Mouse (Mus musculus) neural tube, embryonic 14.5 days (tissue): Measurements from ENCODE around the gene Zbed4. TPM values are rescaled to one million over a fixed set of nuclear protein-coding genes. Genes with fewer than 3 reads are reported as not detected.
A peak's percentile ranks its signal among the peaks of the same experiment; 100 is the strongest.
"Not testable (repeated sequence)": the region's sequence is repeated elsewhere in the genome, so short reads cannot be mapped to it uniquely, and the experiment has no call there.

Experiments used
- ATAC-seq: fragments of 200-750 bp; cut with Nextera tagmentation; 2 replicates; pipeline ENCODE4 v1.8.0; 2017; ENCODE audit warnings: low read depth, mild to moderate bottlenecking, moderate TSS enrichment, moderate library complexity
- H3K27ac ChIP-seq: fragments of 300-500 bp; sonication (generic); 2 replicates; pipeline ENCODE4 v1.5.1; 2014; ENCODE audit warnings: low read depth, mild to moderate bottlenecking, control low read depth, low read length, moderate library complexity, mixed read lengths
- H3K27me3 ChIP-seq: fragments of 300-500 bp; sonication (generic); 2 replicates; pipeline ENCODE4 v1.6.1; 2014; ENCODE audit warnings: low read length; ENCODE audit not compliant: control insufficient read depth, insufficient read depth
- H3K36me3 ChIP-seq: fragments of 300-500 bp; sonication (generic); 2 replicates; pipeline ENCODE4 v1.6.1; 2014; ENCODE audit warnings: low read length, mixed read lengths; ENCODE audit not compliant: control insufficient read depth, insufficient read depth
- H3K4me1 ChIP-seq: fragments of 300-500 bp; sonication (generic); 2 replicates; pipeline ENCODE4 v1.6.1; 2014; ENCODE audit warnings: low read length; ENCODE audit not compliant: control insufficient read depth, insufficient read depth
- H3K4me2 ChIP-seq: fragments of 300-500 bp; sonication (generic); 2 replicates; pipeline ENCODE4 v1.6.1; 2014; ENCODE audit warnings: mild to moderate bottlenecking, low read depth, low read length, control low read depth
- H3K4me3 ChIP-seq: fragments of 300-500 bp; sonication (generic); 2 replicates; pipeline ENCODE4 v1.5.1; 2014; ENCODE audit warnings: low read depth, low read length, control low read depth, mixed read lengths
- H3K9ac ChIP-seq: fragments of 300-500 bp; sonication (generic); replicated peaks from 2 replicates; pipeline ENCODE4 v1.6.1; 2014; ENCODE audit warnings: low read depth, mild to moderate bottlenecking, control low read depth, low read length, mixed read lengths
- H3K9me3 ChIP-seq: fragments of 300-500 bp; sonication (generic); 2 replicates; pipeline ENCODE4 v1.6.1; 2016; ENCODE audit warnings: low read length; ENCODE audit not compliant: control insufficient read depth
- WGBS: fragments of 180-500 bp; shearing (Covaris S2); extraction: QIAGEN DNeasy Blood & Tissue Kit; methylation state at CpG from one replicate; pipeline ENCODE4 v1.1.7; 2014; 5-methylcytosine and 5-hydroxymethylcytosine counted together
- polyA plus RNA-seq: library from polyadenylated mRNA; unstranded; fragments of >200 nt; fragmentation: Nextera tagmentation; extraction: Ambion mirVana; gene quantifications from 2 replicates; pipeline ENCODE4 v1.2.1, GENCODE M21; 2014

Gene Zbed4
- 17.8 and 24.8 TPM in 2 replicates for polyA plus RNA-seq

DNA sequence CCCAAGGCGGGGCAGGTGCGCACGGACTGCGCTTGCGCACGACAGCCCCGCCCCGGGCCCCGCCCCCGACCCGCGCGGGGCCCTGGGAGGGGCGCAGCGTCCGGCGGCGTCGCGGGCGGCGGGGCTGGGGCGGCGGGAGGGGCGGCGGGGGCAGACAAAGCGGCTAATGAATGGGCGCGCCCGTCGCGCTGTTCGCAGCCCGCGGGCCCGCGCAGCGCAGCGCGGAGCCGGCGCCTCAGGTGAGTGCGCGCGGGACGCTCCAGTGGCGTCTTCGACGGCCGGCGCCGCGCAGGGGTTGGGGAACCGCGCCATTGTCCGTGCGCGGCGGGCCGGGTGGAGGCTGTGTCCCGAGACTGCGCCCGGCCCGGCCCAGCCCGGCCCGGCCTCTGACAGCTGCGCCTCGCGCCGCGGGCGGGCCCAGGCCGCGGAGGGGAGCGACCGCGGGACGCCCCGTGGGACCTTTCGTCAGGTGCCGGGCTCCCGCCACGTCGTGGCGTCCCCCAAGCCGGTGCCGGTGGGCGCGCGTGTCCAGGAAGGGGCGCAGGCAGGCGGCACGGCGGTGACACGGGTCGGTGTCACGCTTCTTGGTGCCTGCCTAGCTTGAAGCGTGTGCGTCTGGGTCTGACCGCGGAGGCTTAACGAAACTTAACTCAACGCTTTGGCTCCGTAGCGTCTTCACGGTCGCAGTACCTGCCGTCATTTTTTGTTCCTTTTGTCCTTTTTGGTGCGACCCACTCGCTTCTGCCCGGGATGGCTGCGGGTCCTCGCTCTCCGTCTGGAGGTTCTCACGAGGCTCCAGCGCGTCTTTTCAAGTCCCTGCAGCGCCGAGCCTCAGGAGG is at the start of gene Zbed4:
Gene Zbed4 (plus strand): TSS at position 97 of the 839 bp plus-strand sequence.
- H3K9ac ChIP-seq, result peak within 1 kb of the TSS; percentile 86
- under 1% methylated on average over 89 of the region's 119 CpGs for WGBS
- H3K4me3 ChIP-seq, result peak within 1 kb of the TSS; percentile 75
- peak; percentile 84 for ATAC-seq
- peak within 1 kb of the TSS; percentile 84 for H3K4me2 ChIP-seq
- no peaks in the 10 kb centered on the region for H3K36me3 ChIP-seq
- peaks cover 16% of the 10 kb centered on the region; the same call in 1 of the 2 replicates for H3K4me1 ChIP-seq
- H3K27me3 ChIP-seq, result no peaks in the 10 kb centered on the region
- H3K27ac ChIP-seq, result peak within 1 kb of the TSS; percentile 93
- no peaks in the 10 kb centered on the region for H3K9me3 ChIP-seq

DNA sequence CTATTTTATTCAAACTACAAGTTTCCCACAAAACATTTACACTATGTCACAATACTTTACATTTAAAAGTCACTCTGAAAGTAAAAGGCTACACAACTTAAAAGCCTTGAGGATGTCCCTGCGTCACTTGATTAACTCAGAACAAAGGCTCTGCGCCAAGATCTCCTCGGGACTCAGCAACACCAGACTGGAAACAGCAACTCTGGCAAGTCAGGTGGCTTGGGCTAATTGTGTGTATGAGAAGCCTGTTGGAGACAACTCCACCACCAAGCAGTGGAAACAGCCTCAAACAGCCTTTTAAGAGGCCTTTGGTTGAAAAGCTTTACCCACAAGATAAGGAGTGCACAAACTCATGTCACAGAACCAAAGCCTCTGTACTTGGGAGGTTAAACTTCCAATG is 49.0 kb upstream of the Zbed4 start:
- H3K27me3 ChIP-seq, result no peaks in the 10 kb centered on the region
- H3K36me3 ChIP-seq, result peaks cover 67% of the 10 kb centered on the region
- H3K4me3 ChIP-seq, result no peak overlapping the region
- H3K4me1 ChIP-seq, result no peaks in the 10 kb centered on the region
- H3K9ac ChIP-seq, result no peak overlapping the region
- ATAC-seq, result no peak
- no peak overlapping the region for H3K4me2 ChIP-seq
- H3K9me3 ChIP-seq, result no peaks in the 10 kb centered on the region
- WGBS, result 64% methylated on average over 3 of the region's 3 CpGs
- no peak overlapping the region for H3K27ac ChIP-seq

DNA sequence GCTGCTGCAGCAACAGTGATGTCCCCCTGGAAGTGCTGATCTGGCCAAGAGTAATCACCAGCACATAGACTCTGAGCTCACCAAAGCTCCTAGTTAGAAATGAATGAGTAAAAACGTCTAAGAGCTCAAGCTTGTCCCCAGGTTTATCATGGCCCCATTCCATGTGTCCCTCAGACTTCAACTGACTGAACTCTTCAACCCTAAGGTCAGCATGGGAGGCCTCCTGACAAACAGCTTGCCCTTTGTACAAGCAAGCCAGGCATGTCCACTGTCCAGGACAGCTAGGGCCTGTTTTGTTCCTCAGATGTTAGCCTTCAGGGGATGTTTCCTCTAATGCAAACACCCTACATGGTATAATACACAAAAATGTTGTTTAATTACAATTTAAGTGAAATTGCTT is 47.2 kb upstream of the Zbed4 start:
- H3K4me3 ChIP-seq, result no peak overlapping the region
- WGBS, result 78% methylated on average over 1 of the region's 1 CpGs
- no peak overlapping the region for H3K9ac ChIP-seq
- peaks cover 77% of the 10 kb centered on the region for H3K36me3 ChIP-seq
- no peaks in the 10 kb centered on the region for H3K9me3 ChIP-seq
- H3K27me3 ChIP-seq, result no peaks in the 10 kb centered on the region
- no peaks in the 10 kb centered on the region for H3K4me1 ChIP-seq
- H3K4me2 ChIP-seq, result no peak overlapping the region
- ATAC-seq, result no peak
- H3K27ac ChIP-seq, result no peak overlapping the region

DNA sequence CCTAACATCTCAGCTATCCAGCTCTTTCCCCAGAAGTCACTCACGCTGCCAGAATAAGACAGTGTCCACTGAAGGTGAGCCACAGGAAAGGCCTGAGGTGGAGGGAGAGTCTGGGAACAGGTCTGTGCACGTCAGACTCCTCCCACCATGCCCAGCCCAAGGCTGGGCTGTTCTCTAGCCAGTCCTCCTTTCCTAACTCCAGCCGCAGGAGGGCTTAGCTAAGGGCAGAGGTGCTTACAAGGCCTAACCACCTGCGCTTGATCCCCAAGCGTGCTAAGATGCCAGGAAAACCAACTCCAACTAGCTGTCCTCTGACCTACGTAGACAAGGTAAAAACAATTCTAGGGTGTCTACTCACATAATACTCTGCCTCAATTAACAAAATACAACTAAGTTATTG is 45.1 kb upstream of the Zbed4 start:
- Histone ChIP-seq H3K36me3 (peaks cover 75% of the 10 kb centered on the region), H3K27me3 (no peaks in the 10 kb centered on the region), H3K4me3 (no peak overlapping the region), H3K9me3 (no peaks in the 10 kb centered on the region), H3K27ac (no peak overlapping the region), H3K4me1 (no peaks in the 10 kb centered on the region), H3K4me2 (no peak overlapping the region), H3K9ac (no peak overlapping the region)
- WGBS, result 93% methylated on average over 6 of the region's 6 CpGs
- no peak for ATAC-seq

DNA sequence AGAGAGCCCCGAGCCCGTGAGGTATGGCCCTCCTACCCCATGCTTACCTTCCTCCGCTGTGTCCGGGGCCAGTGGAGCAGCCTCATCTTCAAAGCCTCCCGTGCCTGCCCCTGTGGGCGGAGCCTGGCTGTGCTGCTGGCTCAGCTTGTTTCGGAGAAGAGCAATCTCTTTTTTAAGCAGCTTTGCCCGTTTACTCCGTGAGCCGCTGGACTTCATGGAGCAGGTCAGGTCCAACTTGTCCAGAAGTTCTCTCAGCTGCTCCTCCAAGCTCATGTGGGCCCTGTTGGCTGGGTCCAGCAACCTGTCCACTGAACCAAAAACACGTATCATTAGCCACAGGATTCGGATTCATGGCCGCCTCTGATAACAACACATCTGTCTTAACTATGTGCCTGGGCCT is 44.5 kb upstream of the Zbed4 start:
- not testable (repeated sequence) for H3K9me3 ChIP-seq, ATAC-seq, H3K9ac ChIP-seq, H3K4me2 ChIP-seq, H3K27ac ChIP-seq, H3K4me1 ChIP-seq, H3K27me3 ChIP-seq, H3K4me3 ChIP-seq
- peaks cover 76% of the 10 kb centered on the region for H3K36me3 ChIP-seq
- 82% methylated on average over 13 of the region's 13 CpGs for WGBS

DNA sequence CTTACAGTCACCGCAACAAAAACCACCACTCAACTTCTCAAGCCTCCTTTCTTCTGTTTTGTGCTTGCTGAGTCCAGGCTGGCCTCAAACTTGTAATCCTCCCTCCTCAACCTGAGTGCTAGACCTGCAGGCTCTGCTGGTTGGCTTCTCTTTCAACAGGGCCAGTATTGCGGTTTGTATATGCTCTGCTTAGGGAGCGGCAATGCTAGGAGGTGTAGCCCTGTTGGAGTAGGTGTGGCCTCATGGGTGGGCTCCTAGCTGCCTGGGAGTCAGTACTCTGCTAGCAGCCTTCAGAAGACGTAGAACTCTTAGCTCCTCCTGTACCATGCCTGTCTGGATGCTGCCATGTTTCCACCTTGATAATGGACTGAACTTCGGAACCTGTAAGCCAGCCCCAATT is 43.3 kb upstream of the Zbed4 start:
- H3K4me3 ChIP-seq, result no peak overlapping the region
- H3K4me2 ChIP-seq, result no peak overlapping the region
- no peaks in the 10 kb centered on the region for H3K9me3 ChIP-seq
- H3K4me1 ChIP-seq, result no peaks in the 10 kb centered on the region
- H3K27me3 ChIP-seq, result no peaks in the 10 kb centered on the region
- peaks cover 83% of the 10 kb centered on the region for H3K36me3 ChIP-seq
- 90% methylated on average over 5 of the region's 5 CpGs for WGBS
- no peak for ATAC-seq
- no peak overlapping the region for H3K27ac ChIP-seq
- H3K9ac ChIP-seq, result no peak overlapping the region

DNA sequence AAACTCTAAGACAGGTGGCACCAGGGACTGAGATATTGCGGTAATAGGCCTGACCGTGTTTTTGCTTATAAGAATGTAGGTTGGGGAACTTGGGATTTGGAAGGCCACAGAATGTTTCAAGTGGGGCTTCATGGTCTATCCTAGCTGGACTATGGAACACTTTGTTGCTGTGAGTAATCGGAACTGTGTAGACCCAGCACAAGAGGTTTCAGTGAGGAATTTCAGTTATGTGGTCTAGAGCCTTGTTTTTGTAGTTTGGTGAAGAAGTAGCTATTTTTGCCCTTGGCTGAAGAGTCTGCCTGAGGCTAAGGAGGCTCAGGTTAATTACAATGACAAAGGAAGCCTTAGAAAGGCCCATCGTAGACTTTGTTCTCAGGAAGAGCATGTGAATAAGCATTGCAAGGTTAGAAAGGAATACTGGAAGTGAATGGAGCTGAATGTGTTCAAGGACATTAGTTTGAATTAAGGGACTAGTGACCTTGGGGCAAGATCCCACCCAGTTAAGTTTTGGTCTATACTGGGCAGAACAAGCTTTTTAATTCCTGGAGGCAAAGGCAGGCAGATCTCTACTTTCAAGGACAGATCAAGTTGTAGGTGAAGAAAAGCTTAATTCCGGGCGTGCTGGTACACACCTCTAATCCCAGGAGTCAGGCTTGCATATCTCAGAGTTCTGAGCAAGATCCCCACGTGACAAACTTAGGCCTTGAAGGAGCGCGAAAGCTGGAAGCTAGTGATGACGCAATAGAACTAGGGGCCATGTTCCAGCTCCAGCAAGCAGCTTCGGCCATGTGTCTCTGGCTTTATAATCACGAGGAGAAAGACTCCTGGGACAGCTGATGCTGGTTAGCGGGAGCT is 42.6 kb upstream of the Zbed4 start:
- Histone ChIP-seq H3K4me3 (no peak overlapping the region), H3K27ac (no peak overlapping the region), H3K36me3 (peaks cover 84% of the 10 kb centered on the region), H3K9me3 (no peaks in the 10 kb centered on the region), H3K4me1 (no peaks in the 10 kb centered on the region), H3K9ac (no peak overlapping the region), H3K4me2 (no peak overlapping the region), H3K27me3 (no peaks in the 10 kb centered on the region)
- WGBS, result 80% methylated on average over 13 of the region's 13 CpGs
- ATAC-seq, result no peak

DNA sequence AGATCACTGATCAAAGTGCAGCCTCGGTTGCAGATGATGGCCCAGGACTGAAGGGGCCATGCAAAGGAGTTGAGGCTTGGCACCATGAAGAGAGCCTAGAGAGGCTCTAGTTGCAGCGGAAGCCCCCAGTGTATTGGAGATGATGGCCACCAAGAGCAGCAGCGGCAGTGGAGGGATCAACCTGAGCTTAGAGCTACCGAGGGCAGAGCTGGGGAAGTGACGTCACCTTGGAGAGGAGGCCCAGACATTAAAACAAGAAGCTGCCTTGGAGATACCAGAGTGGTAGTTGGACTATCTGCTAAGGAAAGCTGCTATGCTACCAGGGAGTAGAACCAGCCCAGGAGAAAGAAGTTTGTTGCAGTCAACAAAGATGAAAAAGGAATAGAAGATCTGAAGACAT is 41.6 kb upstream of the Zbed4 start:
- H3K4me1 ChIP-seq, result no peaks in the 10 kb centered on the region
- no peak overlapping the region for H3K4me2 ChIP-seq
- no peaks in the 10 kb centered on the region for H3K9me3 ChIP-seq
- ATAC-seq, result no peak
- 91% methylated on average over 5 of the region's 5 CpGs for WGBS
- no peak overlapping the region for H3K9ac ChIP-seq
- peaks cover 76% of the 10 kb centered on the region for H3K36me3 ChIP-seq
- no peaks in the 10 kb centered on the region for H3K27me3 ChIP-seq
- H3K27ac ChIP-seq, result no peak overlapping the region
- H3K4me3 ChIP-seq, result no peak overlapping the region

DNA sequence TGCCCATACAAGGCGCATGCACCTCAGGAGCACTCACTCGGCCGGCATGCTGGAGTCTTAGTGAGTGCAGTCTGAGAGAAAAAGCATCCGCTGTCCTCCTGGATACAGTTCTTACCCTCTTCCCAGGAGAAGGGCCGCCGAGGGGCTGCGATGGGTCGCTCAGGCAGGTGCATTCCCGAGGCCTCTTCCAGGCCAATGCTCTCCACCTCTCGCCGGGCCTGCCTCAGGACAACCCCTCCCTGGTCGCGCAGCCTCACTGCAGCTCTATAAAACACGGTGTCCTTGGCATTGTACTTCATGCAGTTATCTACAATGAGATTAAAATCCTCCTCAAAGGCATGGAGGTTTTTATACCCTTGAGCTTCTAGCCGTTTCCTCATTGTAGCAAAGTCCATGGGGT is 39.0 kb upstream of the Zbed4 start:
- H3K9ac ChIP-seq, result no peak overlapping the region
- H3K4me3 ChIP-seq, result no peak overlapping the region
- ATAC-seq, result no peak
- no peaks in the 10 kb centered on the region for H3K27me3 ChIP-seq
- H3K4me2 ChIP-seq, result no peak overlapping the region
- 0 out of 2 replicates have a peak, but pooled peaks cover 3% of the 10 kb centered on the region for H3K4me1 ChIP-seq
- no peak overlapping the region for H3K27ac ChIP-seq
- 95% methylated on average over 15 of the region's 15 CpGs for WGBS
- no peaks in the 10 kb centered on the region for H3K9me3 ChIP-seq
- H3K36me3 ChIP-seq, result peaks cover 65% of the 10 kb centered on the region
